Mouse (Mus musculus) midbrain, embryonic 16.5 days (tissue): ENCODE results near the gene Rilp. TPM values are rescaled to one million over a fixed set of nuclear protein-coding genes. Genes with fewer than 3 reads are reported as not detected.
A peak's percentile ranks its signal among the peaks of the same experiment; 100 is the strongest.
"Not testable (repeated sequence)": the region's sequence is repeated elsewhere in the genome, so short reads cannot be mapped to it uniquely, and the experiment has no call there.

ENCODE experiments used
- ATAC-seq: fragments of 200-750 bp; cut with Nextera tagmentation; 2 replicates; pipeline ENCODE4 v1.8.0; 2017; ENCODE audit warnings: moderate TSS enrichment
- H3K27ac ChIP-seq: fragments of 300-500 bp; sonication (generic); 2 replicates; pipeline ENCODE4 v1.5.1; 2014; ENCODE audit warnings: mild to moderate bottlenecking, low read length, mixed read lengths
- H3K27me3 ChIP-seq: fragments of 300-500 bp; sonication (generic); 2 replicates; pipeline ENCODE4 v1.6.1; 2014; ENCODE audit warnings: low read depth, low read length, mixed read lengths; ENCODE audit not compliant: control insufficient read depth, insufficient read depth
- H3K36me3 ChIP-seq: fragments of 300-500 bp; sonication (generic); 2 replicates; pipeline ENCODE4 v1.6.1; 2014; ENCODE audit warnings: mild to moderate bottlenecking, low read length, moderate library complexity, mixed read lengths; ENCODE audit not compliant: control insufficient read depth, insufficient read depth
- H3K4me1 ChIP-seq: fragments of 300-500 bp; sonication (generic); 2 replicates; pipeline ENCODE4 v1.6.1; 2014; ENCODE audit warnings: mild to moderate bottlenecking, low read length, mixed read lengths; ENCODE audit not compliant: control insufficient read depth, insufficient read depth
- H3K4me2 ChIP-seq: fragments of 300-500 bp; sonication (generic); 2 replicates; pipeline ENCODE4 v1.6.1; 2014; ENCODE audit warnings: mild to moderate bottlenecking, low read length, mixed read lengths
- H3K4me3 ChIP-seq: fragments of 300-500 bp; sonication (generic); 2 replicates; pipeline ENCODE4 v1.5.1; 2014; ENCODE audit warnings: low read depth, mild to moderate bottlenecking, low read length, moderate library complexity, mixed read lengths
- H3K9ac ChIP-seq: fragments of 300-500 bp; sonication (generic); 2 replicates; pipeline ENCODE4 v1.6.1; 2014; ENCODE audit warnings: low read depth, low read length, mixed read lengths
- H3K9me3 ChIP-seq: fragments of 300-500 bp; sonication (generic); replicated peaks from 2 replicates; pipeline ENCODE4 v1.6.1; 2014; ENCODE audit warnings: mild to moderate bottlenecking, low read length, mixed read lengths; ENCODE audit not compliant: control insufficient read depth, poor library complexity, severe bottlenecking
- WGBS: fragments of 180-500 bp; shearing (Covaris S2); extraction: QIAGEN DNeasy Blood & Tissue Kit; methylation state at CpG from one replicate; pipeline ENCODE4 v1.1.7; 2014; 5-methylcytosine and 5-hydroxymethylcytosine counted together
- polyA plus RNA-seq: library from polyadenylated mRNA; unstranded; fragments of >200 nt; fragmentation: Nextera tagmentation; extraction: Ambion mirVana; gene quantifications from 2 replicates; pipeline ENCODE4 v1.2.1, GENCODE M21; 2015

The Rilp gene
- polyA plus RNA-seq, 1 experiment from 2014 or later = 2.8 TPM

- Histone ChIP-seq H3K27ac (no peak overlapping the region), H3K9ac (no peak overlapping the region), H3K4me1 (peaks cover 2% of the 10 kb centered on the region; the same call in 1 of the 2 replicates), H3K9me3 (no peaks in the 10 kb centered on the region), H3K4me3 (no peak overlapping the region), H3K27me3 (no peaks in the 10 kb centered on the region), H3K36me3 (peaks cover 18% of the 10 kb centered on the region), H3K4me2 (no peak overlapping the region)
- 82% methylated on average over 4 of the region's 4 CpGs for WGBS
- ATAC-seq = no peak
Measured at GRCm38 (mm10) chr11:75546057-75546456, 36.2 kb downstream of the Rilp start.

- H3K4me3 ChIP-seq = no peak overlapping the region
- peaks cover 6% of the 10 kb centered on the region; the same call in 1 of the 2 replicates for H3K4me1 ChIP-seq
- H3K4me2 ChIP-seq = no peak overlapping the region
- H3K27me3 ChIP-seq = no peaks in the 10 kb centered on the region
- no peaks in the 10 kb centered on the region for H3K9me3 ChIP-seq
- ATAC-seq = no peak
- H3K9ac ChIP-seq = no peak overlapping the region
- no peak overlapping the region for H3K27ac ChIP-seq
- peaks cover 18% of the 10 kb centered on the region for H3K36me3 ChIP-seq
- 67% methylated on average over 5 of the region's 5 CpGs for WGBS
Measured at GRCm38 (mm10) chr11:75549658-75550111, 39.8 kb downstream of the Rilp start.

DNA sequence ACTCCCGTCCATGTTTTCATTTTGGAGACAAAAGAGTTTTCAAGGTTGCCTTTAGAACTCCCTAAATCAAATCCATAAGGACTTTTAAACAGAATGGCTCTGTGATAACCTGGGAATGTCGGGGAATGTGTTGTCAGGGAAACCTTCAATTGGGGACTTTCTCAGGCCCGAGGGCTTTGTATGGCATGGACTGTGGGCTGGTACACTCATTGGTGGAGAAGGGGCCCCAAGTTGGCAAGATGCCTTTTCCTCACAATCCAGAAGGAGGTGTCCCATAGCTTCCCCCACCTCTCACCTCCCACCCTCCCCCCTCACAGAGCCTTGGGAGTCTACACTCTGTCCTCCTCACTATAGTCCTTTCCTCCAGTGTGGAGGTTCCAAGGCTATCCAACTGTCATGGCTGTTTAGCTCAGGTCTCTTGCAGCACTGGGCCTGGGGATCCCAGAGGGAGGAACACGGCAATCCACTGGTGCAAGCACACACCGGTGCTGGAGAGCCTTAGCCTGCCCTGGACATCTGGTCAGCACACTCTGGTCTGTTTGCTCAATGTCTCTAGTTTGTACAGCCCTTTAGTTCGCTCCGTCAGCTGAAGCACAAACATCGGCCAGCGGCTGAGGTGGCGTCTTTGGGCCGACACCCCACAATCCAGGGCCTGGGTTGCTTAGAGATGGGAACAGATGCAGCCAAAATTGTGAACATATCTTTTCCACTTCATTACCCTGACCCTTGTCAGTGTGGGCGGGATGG, 40.5 kb downstream of the Rilp start:
- whole genome bisulfite sequencing = 63% methylated on average over 12 of the region's 12 CpGs
- Histone ChIP-seq H3K9me3 (no peaks in the 10 kb centered on the region), H3K36me3 (peaks cover 15% of the 10 kb centered on the region), H3K27me3 (no peaks in the 10 kb centered on the region), H3K27ac (no peak overlapping the region), H3K9ac (no peak overlapping the region), H3K4me3 (no peak overlapping the region), H3K4me1 (peaks cover 6% of the 10 kb centered on the region; the same call in 1 of the 2 replicates), H3K4me2 (no peak overlapping the region)
- no peak for ATAC-seq

GRCm38 (mm10) chr11:75551321-75551720, 41.4 kb downstream of the Rilp start:
- H3K9me3 ChIP-seq = no peaks in the 10 kb centered on the region
- 89% methylated on average over 5 of the region's 5 CpGs for WGBS
- no peak overlapping the region for H3K9ac ChIP-seq

DNA sequence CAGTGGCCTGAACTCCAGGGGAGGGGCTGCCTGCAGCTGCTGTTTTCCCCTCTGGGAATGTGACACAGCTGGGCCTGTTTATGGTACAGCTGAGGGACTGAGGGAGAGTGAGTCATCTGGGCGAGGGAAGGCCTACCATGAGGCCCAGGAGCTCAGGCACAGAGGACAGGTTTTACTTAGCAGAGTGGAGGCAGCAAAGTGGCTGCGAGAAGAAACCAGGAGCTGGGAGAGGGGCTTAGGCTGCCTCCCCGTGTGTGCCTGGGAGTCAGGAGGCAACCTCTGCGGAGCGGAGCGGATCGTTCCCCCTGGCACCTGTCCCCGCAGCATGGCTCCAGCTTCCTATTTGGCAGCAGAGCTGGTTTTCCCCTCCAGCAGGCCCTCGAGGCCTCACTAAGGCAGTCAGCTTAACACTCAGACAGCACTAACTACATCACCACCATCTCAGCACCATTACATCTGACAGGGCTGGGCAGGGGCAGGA, 42.1 kb downstream of the Rilp start:
- no peak for ATAC-seq
- WGBS = 55% methylated on average over 9 of the region's 9 CpGs

More at GRCm38 (mm10) chr11:75551321-75551720, 41.4 kb downstream of the Rilp start:
- H3K4me2 ChIP-seq = no peak overlapping the region
- peaks cover 9% of the 10 kb centered on the region; the same call in 1 of the 2 replicates for H3K36me3 ChIP-seq
- H3K4me3 ChIP-seq = no peak overlapping the region
- no peak overlapping the region for H3K27ac ChIP-seq
- no peak for ATAC-seq
- H3K4me1 ChIP-seq = peaks cover 6% of the 10 kb centered on the region; the same call in 1 of the 2 replicates
- no peaks in the 10 kb centered on the region for H3K27me3 ChIP-seq

DNA sequence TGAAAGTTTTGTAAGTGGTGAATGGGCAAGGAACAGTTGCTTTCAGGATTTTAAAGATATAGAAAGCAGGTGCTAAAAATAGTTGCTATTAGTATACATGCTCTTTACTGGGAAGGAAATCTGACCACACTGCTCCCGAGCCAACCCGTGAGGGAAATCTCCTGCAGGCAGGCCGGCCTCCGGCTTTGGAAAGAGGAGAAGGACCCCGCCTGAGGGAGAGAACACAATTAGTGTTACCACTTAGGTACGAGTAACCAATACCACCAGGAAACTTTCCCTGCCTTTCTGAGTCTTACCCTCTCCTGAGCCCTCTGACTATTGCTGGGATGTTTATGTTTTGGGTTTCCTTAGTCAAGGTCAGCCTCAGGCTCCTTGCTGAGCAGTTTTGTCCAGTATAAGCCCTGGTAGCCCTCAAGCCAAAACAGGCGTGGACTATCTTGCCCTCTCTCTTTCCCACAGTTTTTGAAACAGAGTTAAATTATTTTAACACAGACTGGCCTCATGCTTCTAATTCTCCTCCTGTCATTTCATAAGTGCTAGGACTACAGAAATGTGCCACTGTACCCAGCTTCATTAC, 43.1 kb downstream of the Rilp start:
- Histone ChIP-seq H3K9ac (no peak overlapping the region), H3K27me3 (no peaks in the 10 kb centered on the region), H3K4me2 (no peak overlapping the region), H3K4me3 (no peak overlapping the region), H3K27ac (0 out of 2 replicates have a peak overlapping the region, but pooled peaks have one; percentile 4), H3K4me1 (peaks cover 6% of the 10 kb centered on the region; the same call in 1 of the 2 replicates), H3K36me3 (peaks cover 9% of the 10 kb centered on the region), H3K9me3 (no peaks in the 10 kb centered on the region)
- 65% methylated on average over 7 of the region's 7 CpGs for WGBS
- no peak for ATAC-seq

More for the DNA sequence above, 42.1 kb downstream of the Rilp start:
- Histone ChIP-seq H3K9ac (no peak overlapping the region), H3K27ac (0 out of 2 replicates have a peak overlapping the region, but pooled peaks have one; percentile 4), H3K36me3 (peaks cover 9% of the 10 kb centered on the region; the same call in 1 of the 2 replicates), H3K4me2 (no peak overlapping the region), H3K4me3 (no peak overlapping the region), H3K9me3 (no peaks in the 10 kb centered on the region), H3K27me3 (no peaks in the 10 kb centered on the region), H3K4me1 (peaks cover 6% of the 10 kb centered on the region; the same call in 1 of the 2 replicates)

- H3K4me2 ChIP-seq, H3K4me1 ChIP-seq, H3K4me3 ChIP-seq, ATAC-seq, H3K9me3 ChIP-seq, H3K36me3 ChIP-seq, H3K9ac ChIP-seq, H3K27me3 ChIP-seq, H3K27ac ChIP-seq: not testable (repeated sequence)
- 95% methylated on average over 6 of the region's 6 CpGs for WGBS
Measured at GRCm38 (mm10) chr11:75556006-75556405, 46.1 kb downstream of the Rilp start.

GRCm38 (mm10) chr11:75557142-75557541, 47.2 kb downstream of the Rilp start:
- Histone ChIP-seq H3K36me3 (peaks cover 11% of the 10 kb centered on the region), H3K27me3 (no peaks in the 10 kb centered on the region), H3K4me3 (no peak overlapping the region), H3K4me2 (no peak overlapping the region), H3K9me3 (no peaks in the 10 kb centered on the region), H3K9ac (no peak overlapping the region), H3K4me1 (no peaks in the 10 kb centered on the region), H3K27ac (no peak overlapping the region)
- 81% methylated on average over 6 of the region's 6 CpGs for WGBS
- ATAC-seq = no peak

- no peak for ATAC-seq
- WGBS = 91% methylated on average over 1 of the region's 1 CpGs
- no peak overlapping the region for H3K4me2 ChIP-seq
Measured at GRCm38 (mm10) chr11:75558101-75558500, 48.2 kb downstream of the Rilp start.

More at GRCm38 (mm10) chr11:75558101-75558500, 48.2 kb downstream of the Rilp start:
- Histone ChIP-seq H3K4me3 (no peak overlapping the region), H3K27me3 (no peaks in the 10 kb centered on the region), H3K9me3 (no peaks in the 10 kb centered on the region), H3K4me1 (no peaks in the 10 kb centered on the region), H3K9ac (no peak overlapping the region), H3K27ac (no peak overlapping the region), H3K36me3 (peaks cover 15% of the 10 kb centered on the region)
